Mouse (Mus musculus): ENCODE results near the gene Plekhg2.

Plekhg2 gene

GRCm38 (mm10) chr7:28334534-28334933 lies 37.9 kb downstream of the Plekhg2 start:
- DNase-seq, result no peak

DNA sequence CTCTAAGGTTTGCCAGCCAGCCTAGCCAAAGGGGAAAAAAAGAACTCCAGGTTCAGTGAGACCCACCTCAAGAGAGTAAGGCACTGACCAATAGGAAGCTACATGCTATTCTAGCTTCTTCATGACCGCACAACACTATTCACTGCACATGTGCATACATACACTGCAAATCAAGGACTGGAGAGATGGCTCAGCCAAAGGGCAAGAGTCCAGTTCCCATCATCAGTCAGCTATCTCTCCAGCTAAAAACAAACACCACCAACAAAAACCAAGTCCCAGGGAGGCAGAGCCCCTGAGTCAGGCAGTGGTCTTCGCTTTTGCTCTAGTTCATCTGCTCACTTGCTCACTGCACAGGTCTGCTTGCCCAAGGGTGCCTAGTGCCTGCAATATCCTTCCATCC lies 44.1 kb downstream of the Plekhg2 start:
- DNase-seq, result no peak

DNA sequence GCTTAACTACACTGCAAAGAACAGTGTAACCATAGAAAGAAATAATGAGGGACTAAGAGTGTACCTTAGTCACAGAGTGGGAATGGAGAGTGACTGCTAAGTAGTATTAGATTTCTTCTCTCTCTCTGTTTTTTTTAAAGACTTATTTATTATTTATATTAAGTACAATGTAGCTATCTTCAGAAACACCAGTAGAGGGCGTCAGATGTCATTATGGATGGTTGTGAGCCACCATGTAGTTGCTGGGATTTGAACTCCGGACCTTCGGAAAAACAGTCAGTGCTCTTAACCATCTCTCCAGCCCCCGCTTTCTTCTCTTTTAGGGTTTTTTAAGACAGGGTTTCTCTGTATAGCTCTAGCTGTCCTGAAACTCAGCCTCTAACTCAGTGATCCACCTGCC lies 45.9 kb downstream of the Plekhg2 start:
- DNase-seq, result no peak

DNA sequence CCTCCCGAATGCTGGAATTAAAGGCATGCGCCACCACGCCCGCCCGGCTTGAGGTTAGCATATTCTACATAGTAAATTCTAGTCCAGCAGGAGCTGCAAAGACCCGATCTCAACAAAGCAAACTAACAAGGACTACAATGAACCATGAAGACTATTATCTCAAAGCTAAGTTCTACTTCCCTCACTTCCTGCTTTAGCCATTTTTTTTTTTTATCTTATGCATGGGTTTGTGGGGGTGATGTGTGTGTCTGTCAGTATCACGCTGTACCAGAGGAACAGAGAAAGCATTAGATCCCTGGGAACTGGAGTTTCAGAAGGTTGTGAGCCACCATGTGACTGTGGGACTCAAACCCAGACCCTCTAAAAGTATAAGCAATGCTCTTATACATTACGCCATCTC lies 47.1 kb downstream of the Plekhg2 start:
- DNase-seq, result no peak

- no peak for DNase-seq
Measured at GRCm38 (mm10) chr7:28321974-28322720, 50.3 kb downstream of the Plekhg2 start.

GRCm38 (mm10) chr7:28318714-28319113 lies 53.7 kb downstream of the Plekhg2 start:
- DNase-seq, result no peak

- no peak for DNase-seq
Measured at GRCm38 (mm10) chr7:28318036-28318435, 54.4 kb downstream of the Plekhg2 start.

- DNase-seq, result peak; percentile 99
Measured at GRCm38 (mm10) chr7:28311926-28312543, 60.4 kb downstream of the Plekhg2 start, which contains the start of gene Timm50. TSS of gene Timm50 (minus strand) at chr7:28312072.

- DNase-seq, result peak in 1 of 2 experiments; percentile 62
Measured at GRCm38 (mm10) chr7:28311151-28311925, 61.1 kb downstream of the Plekhg2 start.

DNA sequence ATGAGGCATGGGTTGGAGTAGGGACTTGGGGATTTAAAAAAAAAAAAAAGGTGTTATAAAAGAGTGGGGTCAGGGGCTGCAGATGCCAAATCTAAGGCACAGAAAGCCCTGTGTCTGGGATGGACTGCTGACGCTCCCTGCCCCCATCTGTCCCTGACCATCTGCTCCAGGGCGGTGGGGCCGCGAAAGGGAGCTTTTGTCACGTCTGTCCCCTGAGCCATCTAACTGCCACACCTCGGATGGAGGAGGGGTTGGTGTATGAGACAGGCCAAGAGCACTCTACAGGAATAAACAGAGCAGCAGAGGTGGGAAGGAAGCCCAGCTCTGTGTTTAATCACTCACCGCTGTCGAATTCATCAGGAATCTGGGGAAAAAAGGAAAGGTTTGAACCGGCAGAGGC lies 62.7 kb downstream of the Plekhg2 start:
- DNase-seq, result peak; percentile 70 to 85
